Mouse (Mus musculus) cerebellum, postnatal 4 days (tissue): ENCODE data around the gene Senp7.
"Not testable (repeated sequence)": the region's sequence is repeated elsewhere in the genome, so short reads cannot be mapped to it uniquely, and the experiment has no call there.

Experiments used
- DNase-seq, 2 experiments: peaks; one replicate each; pipeline ENCODE4 v3.0.0; 2022; ENCODE audit warnings: low spot score in 2 of 2, mixed read lengths in 1 of 2

The Senp7 gene

DNA sequence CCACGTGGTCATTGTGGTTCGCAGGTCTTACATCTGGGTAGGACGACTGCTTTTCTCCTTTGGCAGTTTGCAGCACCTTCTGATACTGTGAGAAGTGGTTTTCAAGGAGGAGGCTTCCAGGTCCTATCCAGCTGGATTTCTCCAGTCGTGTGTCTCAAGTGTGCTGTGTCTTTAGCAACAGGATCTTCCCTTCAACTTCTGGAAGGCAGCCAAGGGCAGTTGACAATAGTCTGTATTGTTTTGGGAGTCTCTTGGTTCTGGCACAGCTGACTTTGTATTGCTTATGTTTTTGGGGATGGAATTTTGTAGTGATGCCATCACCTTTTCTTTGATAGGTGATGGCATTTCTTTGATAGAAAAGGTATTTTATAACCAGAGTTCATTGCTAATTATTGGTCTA is 86.0 kb downstream of the Senp7 start:
- no peak for DNase-seq

DNA sequence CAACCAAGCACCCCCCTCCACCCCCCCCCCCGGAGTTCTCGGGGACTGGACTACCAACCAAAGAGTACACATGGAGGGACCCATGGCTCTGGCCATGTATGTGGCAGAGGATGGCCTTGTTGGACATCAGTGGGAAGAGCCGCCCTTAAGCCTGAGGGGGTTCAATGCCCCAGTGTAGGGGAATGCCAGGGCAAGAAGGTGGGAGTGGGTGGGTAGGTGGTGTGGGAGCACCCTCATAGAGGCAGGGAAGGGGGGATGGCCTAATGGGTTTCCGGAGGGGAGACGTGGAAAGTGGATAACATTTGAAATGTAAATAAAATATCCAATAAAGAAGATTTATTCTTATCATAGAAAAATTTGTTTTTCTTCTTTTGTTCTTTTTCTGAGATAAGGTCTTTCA is 89.5 kb downstream of the Senp7 start:
- not testable (repeated sequence) for DNase-seq

DNA sequence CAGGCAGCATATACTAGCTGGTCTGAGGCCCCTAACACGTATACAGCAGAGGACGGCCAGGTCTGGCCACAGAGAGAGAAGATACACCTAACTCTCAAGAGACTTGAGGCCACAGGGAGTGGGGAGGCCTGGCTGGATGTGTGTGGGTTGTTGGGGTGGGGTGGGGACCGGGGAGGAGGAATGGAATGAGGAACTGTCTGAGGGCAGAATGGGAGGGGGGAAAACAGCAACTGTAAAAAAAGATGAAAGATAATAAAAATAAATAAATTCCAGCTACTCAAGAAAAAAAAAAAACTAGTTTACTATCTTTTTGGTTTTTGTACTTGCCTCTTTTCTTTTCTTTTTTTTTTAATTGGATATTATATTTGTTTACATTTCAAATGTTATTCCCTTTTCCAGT is 91.8 kb downstream of the Senp7 start:
- DNase-seq = no peak

DNA sequence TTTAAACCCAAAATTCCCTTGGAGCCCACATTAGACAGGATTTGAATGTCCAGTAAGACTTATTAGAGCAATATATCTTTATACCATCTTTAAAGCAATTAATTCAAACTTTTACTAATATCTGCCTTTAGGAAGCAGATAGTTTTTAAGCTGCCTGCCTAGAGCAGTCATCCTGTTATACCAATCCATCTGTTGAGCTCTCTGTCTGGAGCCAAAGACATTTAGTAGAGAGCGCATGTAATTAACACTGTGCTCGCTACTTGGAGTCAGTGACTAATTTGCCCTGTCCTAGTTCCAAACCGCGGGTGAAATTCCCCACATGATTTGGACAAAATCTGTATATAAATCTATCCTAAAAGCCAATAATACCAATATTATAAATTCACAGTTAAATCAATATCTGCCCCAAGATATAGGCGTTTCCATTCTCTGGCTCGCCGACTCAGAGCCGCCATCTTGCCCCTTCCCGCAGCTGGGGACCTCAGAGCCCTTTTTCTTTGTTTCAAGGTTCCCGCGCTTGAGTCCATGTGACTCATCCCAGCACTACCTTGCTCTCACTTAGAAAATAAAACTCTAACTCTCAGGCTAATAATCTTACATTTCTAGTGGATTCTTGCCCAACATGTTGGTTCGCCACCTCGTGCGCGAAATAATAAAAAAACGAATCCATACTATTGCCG is 96.9 kb downstream of the Senp7 start:
- DNase-seq = no peak

DNA sequence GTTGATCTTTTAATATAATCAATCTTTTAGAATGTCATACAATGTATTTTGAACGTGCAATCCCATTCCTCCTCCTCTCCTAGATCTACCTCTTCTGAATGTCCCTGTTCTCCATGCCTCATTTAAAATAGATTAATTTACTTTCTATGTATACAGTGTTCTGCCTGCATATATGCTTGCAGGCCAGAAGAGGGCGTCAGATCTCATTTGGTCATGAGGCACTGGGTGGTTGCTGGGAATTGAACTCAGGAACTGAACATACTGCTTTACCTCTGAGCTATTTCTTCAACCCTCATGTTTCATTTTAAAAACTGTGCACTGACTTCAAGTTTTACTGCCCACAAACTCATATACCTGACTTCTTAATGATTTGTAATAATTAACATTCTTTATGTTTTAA is 99.5 kb downstream of the Senp7 start:
- DNase-seq = no peak

DNA sequence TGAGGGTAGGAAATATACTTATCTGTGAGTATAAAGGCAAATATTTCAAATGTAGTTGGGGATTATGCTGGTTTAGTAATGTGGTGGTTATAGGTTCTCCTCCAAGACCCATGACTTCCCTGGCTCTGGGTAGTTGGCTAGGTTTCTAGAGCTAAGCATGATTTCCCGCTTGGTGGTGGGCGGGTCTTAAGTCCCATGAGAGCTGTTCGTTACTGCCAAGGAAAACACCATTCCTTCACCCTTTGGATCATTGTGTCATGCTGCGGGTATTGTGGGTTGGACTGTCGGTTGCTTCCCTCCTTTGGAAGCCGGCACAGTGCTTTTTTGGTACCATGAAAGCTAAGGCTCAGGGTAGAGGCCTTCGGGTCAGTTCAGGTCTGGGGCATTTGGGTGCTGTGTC is 115.3 kb downstream of the Senp7 start:
- no peak for DNase-seq

DNA sequence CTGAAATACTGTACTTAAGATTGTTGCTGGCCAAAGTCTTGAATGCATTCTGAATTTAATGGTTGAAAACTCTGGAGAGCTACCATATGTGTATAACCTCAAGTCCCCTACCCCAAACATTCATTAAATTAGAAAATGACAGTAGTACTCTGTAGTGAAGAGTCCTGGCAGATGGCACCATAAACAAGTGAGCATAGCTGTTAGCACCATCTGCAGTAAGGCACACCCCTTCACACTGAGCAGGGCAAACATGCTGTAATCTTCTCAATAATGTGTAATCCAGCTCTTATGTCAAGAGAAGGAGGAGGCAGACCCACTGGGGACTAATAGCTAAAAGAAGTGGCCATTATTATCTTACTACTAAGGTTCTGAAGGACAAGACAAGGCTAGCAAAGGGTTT is 122.1 kb downstream of the Senp7 start:
- no peak for DNase-seq

DNA sequence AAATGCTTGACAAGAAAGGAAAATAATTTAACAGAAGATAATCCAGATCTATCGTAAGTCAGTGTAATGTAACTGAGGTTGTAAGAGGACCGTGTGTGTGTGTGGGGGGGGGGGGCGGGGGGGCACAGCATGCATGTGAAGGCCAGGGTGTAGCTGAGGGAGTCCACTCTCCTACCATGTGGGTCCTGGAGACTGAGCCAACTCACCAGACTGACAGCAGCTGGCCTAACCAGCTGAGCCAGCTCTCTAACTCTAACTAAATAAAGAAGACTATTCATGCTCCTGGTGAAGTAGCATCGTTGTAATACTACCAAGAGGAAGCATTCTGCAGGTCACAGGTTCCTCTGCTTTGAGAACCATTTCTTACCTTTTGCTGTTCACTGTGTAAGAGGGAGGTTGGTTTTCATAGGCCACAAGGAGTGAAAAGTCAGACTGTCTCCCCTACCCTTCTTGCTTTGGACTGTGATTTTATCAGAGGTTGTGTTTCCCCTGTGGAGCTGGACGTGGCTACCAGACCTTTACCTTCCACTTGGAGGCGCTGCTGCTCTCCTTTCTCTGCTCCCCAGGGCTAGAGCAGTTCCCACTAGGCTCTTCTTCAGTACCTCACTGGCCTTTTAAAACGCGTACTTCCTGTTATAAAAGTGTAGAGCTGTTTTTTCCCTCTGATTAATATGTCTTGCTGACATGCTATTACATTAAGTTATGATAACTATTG is 127.9 kb downstream of the Senp7 start:
- peak in 1 of 2 experiments; percentile 43 for DNase-seq

DNA sequence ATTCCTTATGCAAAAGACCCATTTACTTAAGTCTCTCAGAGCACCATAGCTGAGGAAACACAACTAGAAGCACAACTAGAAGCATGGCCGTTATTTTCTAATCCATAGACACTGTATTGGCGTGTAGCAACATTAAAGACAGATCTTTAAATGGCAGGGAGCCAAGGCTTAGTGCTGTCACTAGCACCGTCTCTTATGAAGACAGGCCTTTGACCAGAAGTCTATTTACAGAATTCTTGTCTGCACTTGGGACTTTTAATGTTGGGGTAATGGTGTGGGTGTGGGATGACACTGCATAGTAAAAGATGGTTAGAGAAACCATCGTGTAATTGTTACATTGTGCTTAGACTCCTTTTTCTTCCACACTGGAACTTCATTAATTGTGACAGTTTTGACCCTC is 138.7 kb downstream of the Senp7 start:
- no peak for DNase-seq

DNA sequence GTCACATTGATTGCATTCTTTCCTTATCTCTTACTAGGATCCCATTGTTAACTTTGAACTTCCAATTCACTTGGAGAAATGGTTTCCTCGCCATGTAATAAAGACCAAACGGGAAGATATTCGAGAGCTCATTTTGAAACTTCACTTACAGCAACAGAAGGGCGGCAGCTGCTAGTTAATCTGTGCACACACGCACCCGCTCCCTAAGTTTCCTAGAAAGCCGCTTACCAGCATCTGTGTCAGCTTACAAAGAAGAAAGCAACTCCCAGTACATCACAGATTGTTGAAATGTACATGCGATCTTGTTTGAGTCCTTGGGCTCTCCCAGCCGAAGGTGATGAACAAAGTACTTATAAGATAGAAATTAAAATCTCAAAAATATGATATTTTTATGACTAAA is 140.1 kb downstream of the Senp7 start:
- peak in 1 of 2 experiments; percentile 8 for DNase-seq

DNA sequence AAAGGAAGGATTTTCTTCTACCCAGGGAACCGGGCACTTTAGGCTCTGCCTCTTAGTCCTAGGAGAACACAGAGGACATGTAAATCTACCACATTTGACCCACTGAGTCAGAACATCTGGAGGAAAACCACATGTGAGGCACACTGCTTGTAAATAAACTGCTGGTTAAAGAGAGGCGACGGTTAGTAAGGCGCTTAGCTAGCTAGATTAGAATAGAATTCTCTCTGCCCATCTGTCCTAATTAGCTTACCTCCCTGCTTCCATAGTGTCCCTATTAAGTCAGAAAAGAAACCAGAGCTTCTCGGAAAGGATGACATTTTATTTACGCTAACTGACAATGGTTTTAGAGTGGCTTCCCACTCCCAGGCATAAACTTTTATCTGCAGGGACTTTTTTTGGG is 155.9 kb downstream of the Senp7 start, which contains the start of gene Impg2:
Impg2 (plus strand) TSS at position 263 of the 400 bp plus-strand sequence.
- DNase-seq = no peak

DNA sequence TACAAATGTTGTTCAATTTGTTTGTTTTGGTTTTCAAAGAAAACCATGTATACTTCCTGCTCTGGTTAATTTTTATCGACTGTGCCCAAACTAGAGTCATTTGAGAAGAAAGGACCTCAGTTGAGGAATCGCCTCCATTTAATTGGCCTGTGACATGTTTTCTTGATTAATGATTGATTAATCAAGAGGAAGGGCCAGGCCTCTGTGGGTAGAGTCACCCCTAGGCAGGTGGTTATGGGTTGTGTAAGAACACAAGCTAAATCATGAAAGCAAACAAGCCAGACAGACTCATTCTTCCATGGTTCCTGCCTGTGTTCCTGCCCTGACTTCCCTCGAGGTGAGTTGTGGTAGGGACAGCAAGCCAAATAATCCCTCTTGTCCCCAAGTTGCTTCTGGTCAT is 164.6 kb downstream of the Senp7 start:
- no peak for DNase-seq

DNA sequence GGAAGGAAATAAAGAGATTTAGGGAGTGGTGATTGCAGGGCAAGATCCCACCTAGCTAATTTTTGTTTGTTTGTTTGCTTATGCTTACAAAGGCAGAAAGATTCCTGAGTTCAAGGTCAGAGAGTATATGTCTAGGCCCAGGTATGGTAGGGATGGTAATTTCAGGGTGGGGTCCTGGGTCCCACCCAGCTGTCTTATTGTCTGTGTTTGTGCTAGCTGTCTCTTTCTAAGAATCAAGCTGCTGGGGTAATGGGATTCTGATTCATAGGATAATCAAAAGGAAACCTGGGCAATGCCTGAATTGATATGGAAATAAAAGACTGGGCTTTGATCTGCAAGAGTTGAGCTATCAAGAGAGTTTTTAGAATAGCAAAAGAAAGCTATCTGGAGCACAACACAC is 179.5 kb downstream of the Senp7 start:
- DNase-seq = no peak

DNA sequence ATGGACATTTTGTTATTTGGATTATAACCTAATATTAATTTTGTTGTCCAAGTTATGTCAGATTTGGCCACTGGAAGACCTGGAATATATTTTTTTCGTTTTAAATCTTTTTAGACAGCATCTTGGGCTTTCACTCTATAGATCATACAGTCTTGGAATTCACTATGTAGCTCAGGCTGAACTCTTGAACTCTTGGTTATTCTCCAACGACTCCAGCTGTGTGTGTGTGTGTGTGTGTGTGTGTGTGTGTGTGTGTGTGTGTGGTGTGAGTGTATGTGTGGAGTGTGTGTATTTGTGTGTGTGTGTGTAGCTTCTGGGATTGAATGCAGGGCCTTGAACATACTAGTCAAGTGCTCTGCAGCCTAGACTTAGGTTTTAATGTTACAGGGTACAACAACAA is 181.3 kb downstream of the Senp7 start:
- DNase-seq = no peak

DNA sequence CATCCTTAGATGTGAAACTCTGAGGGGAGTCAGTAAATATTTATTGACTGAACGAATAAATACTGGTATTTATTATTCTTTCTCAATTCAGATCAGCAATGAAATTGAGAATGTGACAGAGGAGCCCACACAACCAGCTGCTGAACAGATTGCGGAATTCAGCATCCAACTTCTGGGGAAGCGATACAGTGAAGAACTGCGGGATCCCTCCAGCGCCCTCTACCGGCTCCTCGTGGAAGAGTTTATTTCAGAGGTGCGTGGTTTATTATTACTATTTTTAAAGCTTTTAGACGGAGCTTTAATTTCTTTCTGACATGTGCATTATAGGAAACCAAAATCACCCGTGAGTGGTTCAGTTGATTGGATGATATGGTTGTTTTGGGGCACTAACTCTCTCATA is 183.2 kb downstream of the Senp7 start:
- no peak for DNase-seq

DNA sequence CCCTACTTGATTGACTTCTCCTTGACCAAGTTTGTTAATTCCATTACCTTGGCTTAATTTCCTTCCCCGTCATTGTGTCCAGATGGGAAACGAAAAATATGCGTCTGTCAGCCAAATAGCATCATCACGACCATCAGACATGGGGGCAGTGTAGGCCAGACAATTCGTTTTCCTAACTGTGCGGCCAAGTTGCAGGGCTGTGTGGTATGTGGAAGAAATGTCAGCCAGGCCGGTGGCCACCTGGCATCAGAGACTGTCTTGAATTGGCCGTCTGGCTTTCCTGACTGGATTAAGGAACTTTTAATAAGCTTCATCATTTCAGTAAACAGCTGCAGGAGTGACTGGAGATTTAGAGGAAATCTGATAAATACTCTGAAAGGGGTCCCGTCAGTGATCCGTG is 184.6 kb downstream of the Senp7 start:
- DNase-seq = peak in 1 of 2 experiments; percentile 20
